In the genomic region with DNA sequence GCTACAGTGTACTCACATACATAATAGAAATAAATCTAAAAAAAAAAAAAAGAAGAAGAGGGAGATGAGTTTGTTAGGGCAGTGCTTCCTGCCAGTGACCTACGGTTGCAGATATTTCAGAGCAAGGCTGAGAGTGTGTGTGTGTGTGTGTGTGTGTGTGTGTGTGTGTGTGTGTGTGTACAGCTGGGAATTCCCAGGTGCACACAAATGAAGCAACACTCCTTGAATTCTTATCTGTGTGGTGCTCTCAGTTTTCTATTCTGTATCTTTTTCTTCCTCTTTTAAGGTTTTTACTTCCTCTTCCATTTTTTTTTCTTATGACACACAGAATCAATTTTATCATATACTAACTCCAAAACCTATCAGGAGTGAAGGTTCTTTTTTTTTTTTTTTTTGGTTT, we compare ENCODE assay signal across 17 mouse cellular contexts. TPM values are rescaled to one million over a fixed set of nuclear protein-coding genes. Genes with fewer than 3 reads are reported as not detected.
DNase-seq lines count a peak whose midpoint lies in the region; ATAC-seq lines count a peak whose summit lies in the region.
"Had no signal": no experiment of that assay in that cellular context is flagged by ENCODE, and none has a peak within 500 bp of the region (broad histone marks: within the 10 kb centered on the region; RNA-seq: fewer than 3 reads in every experiment).

No protein-coding gene starts in this region.

- DNase-seq in A20 (ENCODE audit: low read depth, low spot score): peak; percentile 75
- peak; percentile 44 for DNase-seq in MEL-GATA-1-ER (ENCODE audit: extremely low read depth, low read depth)
- no peak for DNase-seq in thymus, postnatal 10 days (ENCODE audit: low spot score in 2 of 2)
- DNase-seq in cerebellum, adult 11-12 months: no peak
- no peak for DNase-seq in layer of hippocampus, adult 8-10 months (ENCODE audit: low spot score in 2 of 2)
- DNase-seq: adrenal gland, adult 8-10 months; adrenal gland, postnatal 25 days; cerebellum, adult 18-20 months; cerebellum, adult 9-10 months; cerebellum, postnatal 14 days; embryo, embryonic 11 days; gastrocnemius, postnatal 25 days; heart, adult 2 months had no signal

- 0 out of 2 replicates have a peak, but pooled peaks have one; percentile 24 for ATAC-seq in megakaryocyte, adult 5-6 weeks (ENCODE audit: poor library complexity, severe bottlenecking)
- ATAC-seq: activated CD4-positive, CD25-positive, alpha-beta regulatory T cell, adult 4 months; forebrain, embryonic 15.5 days; intestine, postnatal 0 days had no signal

RNA-seq across cellular contexts. Expression of a gene that starts 19.6 kb away (rescaled TPM):
- 3.6 and 6.0 TPM in 2 replicates for total RNA-seq in megakaryocyte, adult 5-6 weeks (2015)
- 1.7 and 2.1 TPM in 2 replicates for total RNA-seq in megakaryocyte, adult 5-6 weeks (2017)
- total RNA-seq in layer of hippocampus, adult 8-10 months (2022): 10 to 100 TPM in 2 of 4 experiments, 1 to 10 TPM in 2; 6.6 to 17.1 (median 11.8) TPM

RNA-seq across cellular contexts. Expression of a gene that starts 25.7 kb away (rescaled TPM):
- 1.5 and 2.4 TPM in 2 replicates for total RNA-seq in megakaryocyte, adult 5-6 weeks (2015)
- total RNA-seq in megakaryocyte, adult 5-6 weeks (2017): 0.84 and 1.1 TPM in 2 replicates
- 1 to 10 TPM; 4.6 to 7.2 (median 6.1) TPM for total RNA-seq in layer of hippocampus, adult 8-10 months (2022)

RNA-seq across cellular contexts. Expression of a gene that starts 36.5 kb away (rescaled TPM):
- total RNA-seq in megakaryocyte, adult 5-6 weeks (2015): 23.9 and 24.9 TPM in 2 replicates
- total RNA-seq in megakaryocyte, adult 5-6 weeks (2017): 44.7 and 57.8 TPM in 2 replicates
- 10 to 100 TPM; 33.9 to 44.5 (median 41.1) TPM for total RNA-seq in layer of hippocampus, adult 8-10 months (2022)

Comparison
In these comparisons a context has a peak if more than half of its experiments do, and no peak if none do; other contexts are left out.
1. DNase-seq: peak in A20 (single experiment) and MEL-GATA-1-ER (single experiment); none in thymus, postnatal 10 days (0 of 2), cerebellum, adult 11-12 months (single experiment) and layer of hippocampus, adult 8-10 months (0 of 2).